9 mouse cellular contexts compared by ENCODE assay signal in genomic region chr8:84501671-84502308, GRCm38 (mm10).
DNase-seq lines count a peak whose midpoint lies in the region; ATAC-seq and TF ChIP-seq lines count a peak whose summit lies in the region.
"Had no signal": no experiment of that assay in that cellular context is flagged by ENCODE, and none has a peak within 500 bp of the region (broad histone marks: within the 10 kb centered on the region; RNA-seq: fewer than 3 reads in every experiment).

No protein-coding gene starts in this region.

- peak overlapping the region; percentile 82 for H3K27ac ChIP-seq in gastrocnemius, adult 2 months

- no peak for TF ChIP-seq CTCF in gastrocnemius, adult 2 months (IDR thresholded peaks at IDR 0.05)

- DNase-seq in frontal cortex, postnatal 10 days (ENCODE audit: low spot score in 2 of 2): no peak
- peak; percentile 46 for DNase-seq in right cerebral cortex, adult 18-20 months
- no peak for DNase-seq in right cerebral cortex, postnatal 14 days
- DNase-seq in gastrocnemius, adult 2 months: peak; percentile 79
- peak; percentile 7 for DNase-seq in lung, postnatal 36 days
- DNase-seq in yolk sac, embryonic 10.5 days (ENCODE audit: low spot score): no peak
- no peak for DNase-seq in frontal cortex, postnatal 25 days (ENCODE audit: low spot score in 2 of 2)

- H3K4me3 ChIP-seq in gastrocnemius, adult 2 months: peak overlapping the region; percentile 55
- H3K4me3 ChIP-seq: megakaryocyte, embryonic 14.5 days had no signal

- intact Hi-C loops in gastrocnemius, adult 2 months (cut with DNase I): no loop called here

- peak; percentile 45 for ATAC-seq in frontal cortex, adult (ENCODE audit: low TSS enrichment)

Comparison
In these comparisons a context has a peak if more than half of its experiments do, and no peak if none do; other contexts are left out.
1. DNase-seq: peak in right cerebral cortex, adult 18-20 months (single experiment), gastrocnemius, adult 2 months (single experiment) and lung, postnatal 36 days (single experiment); none in frontal cortex, postnatal 10 days (0 of 2), right cerebral cortex, postnatal 14 days (single experiment), yolk sac, embryonic 10.5 days (single experiment) and frontal cortex, postnatal 25 days (0 of 2).